Mouse (Mus musculus) spleen, adult 18-20 months (tissue): ENCODE data around the gene Mre11a.
A peak's percentile ranks its signal among the peaks of the same experiment; 100 is the strongest.
"Not testable (repeated sequence)": the region's sequence is repeated elsewhere in the genome, so short reads cannot be mapped to it uniquely, and the experiment has no call there.

ENCODE experiments used
- DNase-seq, 2 experiments: peaks; one replicate each; pipeline ENCODE4 v3.0.0; 2022; ENCODE audit warnings: mixed read lengths in 2 of 2

The Mre11a gene

GRCm38 (mm10) chr9:14871536-14871935 lies 87.1 kb downstream of the Mre11a start:
- no peak for DNase-seq

GRCm38 (mm10) chr9:14872181-14872930 lies 87.9 kb downstream of the Mre11a start:
- DNase-seq = no peak

GRCm38 (mm10) chr9:14875743-14876507 lies 91.5 kb downstream of the Mre11a start:
- DNase-seq = no peak

- DNase-seq = not testable (repeated sequence)
These were observed 92.1 kb downstream of the Mre11a start for GRCm38 (mm10) chr9:14876566-14876965.

- DNase-seq = no peak
These were observed 100.2 kb downstream of the Mre11a start for GRCm38 (mm10) chr9:14884641-14885040.

- DNase-seq = peak in 1 of 2 experiments; percentile 50
These were observed 100.7 kb downstream of the Mre11a start for GRCm38 (mm10) chr9:14885151-14885550.

- DNase-seq = no peak
These were observed 101.5 kb downstream of the Mre11a start for GRCm38 (mm10) chr9:14885954-14886353.
